Mouse (Mus musculus) embryonic facial prominence, embryonic 12.5 days (tissue): ENCODE results near the gene Slc22a15. TPM values are rescaled to one million over a fixed set of nuclear protein-coding genes. Genes with fewer than 3 reads are reported as not detected.

Experiments
- ATAC-seq: fragments of 200-750 bp; cut with Nextera tagmentation; 2 replicates; pipeline ENCODE4 v1.8.0; 2017; ENCODE audit not compliant: insufficient number of reproducible peaks, insufficient read depth, low FRiP score, low TSS enrichment
- H3K27ac ChIP-seq: fragments of 300-500 bp; sonication (generic); 2 replicates; pipeline ENCODE4 v1.5.1; 2016; ENCODE audit warnings: mild to moderate bottlenecking
- H3K27me3 ChIP-seq: fragments of 300-500 bp; sonication (generic); 2 replicates; pipeline ENCODE4 v1.6.1; 2016; ENCODE audit warnings: mild to moderate bottlenecking, moderate library complexity
- H3K36me3 ChIP-seq: fragments of 300-500 bp; sonication (generic); 2 replicates; pipeline ENCODE4 v1.6.1; 2016; ENCODE audit warnings: mild to moderate bottlenecking
- H3K4me1 ChIP-seq: fragments of 300-500 bp; sonication (generic); 2 replicates; pipeline ENCODE4 v1.6.1; 2016
- H3K4me2 ChIP-seq: fragments of 300-500 bp; sonication (generic); replicated peaks from 2 replicates; pipeline ENCODE4 v1.6.1; 2016; ENCODE audit warnings: mild to moderate bottlenecking, moderate library complexity
- H3K4me3 ChIP-seq: fragments of 300-500 bp; sonication (generic); 2 replicates; pipeline ENCODE4 v1.5.1; 2016; ENCODE audit warnings: mild to moderate bottlenecking
- H3K9ac ChIP-seq: fragments of 300-500 bp; sonication (generic); 2 replicates; pipeline ENCODE4 v1.6.1; 2016; ENCODE audit warnings: mild to moderate bottlenecking, moderate library complexity
- H3K9me3 ChIP-seq: fragments of 300-500 bp; sonication (generic); 2 replicates; pipeline ENCODE4 v1.6.1; 2016; ENCODE audit warnings: mild to moderate bottlenecking, moderate library complexity
- WGBS: fragments of 180-500 bp; shearing (Covaris S2); methylation state at CpG from one replicate; pipeline ENCODE4 v1.1.7; 2016; 5-methylcytosine and 5-hydroxymethylcytosine counted together
- polyA plus RNA-seq: library from polyadenylated mRNA; unstranded; fragments of >200 nt; fragmentation: Nextera tagmentation; extraction: Ambion mirVana; gene quantifications from 2 replicates; pipeline ENCODE4 v1.2.1, GENCODE M21; 2016

Gene Slc22a15
- polyA plus RNA-seq, 1 experiment from 2014 or later: 6.3 TPM

DNA sequence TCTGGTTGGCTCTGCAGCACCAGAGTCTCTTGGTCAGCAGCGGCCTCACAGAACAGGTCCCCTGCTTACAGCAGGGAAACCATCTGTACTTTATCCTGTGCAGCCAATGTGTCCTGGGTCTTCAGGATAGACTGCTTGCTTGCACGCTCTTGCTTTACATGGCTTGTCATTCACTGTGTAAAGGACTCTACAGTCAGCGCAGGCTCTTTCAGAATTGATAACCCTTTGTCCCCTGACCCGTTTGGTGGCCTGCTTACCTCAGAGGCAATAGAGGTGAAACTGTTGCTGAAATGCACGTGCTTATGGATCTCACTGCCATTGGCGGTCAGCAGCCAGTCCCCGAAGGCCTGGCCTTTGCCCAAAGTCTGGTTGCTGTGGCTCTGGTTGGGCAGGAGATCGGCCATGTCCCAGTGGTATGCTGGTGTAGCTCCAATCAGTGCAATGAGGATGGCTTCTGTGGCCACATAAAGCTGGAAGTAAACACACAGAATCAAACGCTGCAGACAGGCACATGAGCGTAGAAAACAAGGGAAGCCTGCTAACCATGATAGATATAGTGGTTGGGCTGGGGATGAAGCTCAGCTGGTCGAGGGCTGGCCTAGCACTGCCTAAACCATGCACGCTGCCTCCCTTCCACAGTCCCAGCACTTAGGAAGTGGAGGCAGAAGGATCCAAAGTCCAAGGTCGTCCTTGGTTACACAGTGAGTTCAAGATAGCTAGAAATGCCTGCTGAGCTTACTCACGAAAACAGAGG, 9.0 kb downstream of the Slc22a15 start:
- no peak overlapping the region; the same call in 1 of the 2 replicates for H3K9ac ChIP-seq
- no peaks in the 10 kb centered on the region for H3K27me3 ChIP-seq
- no peak overlapping the region for H3K27ac ChIP-seq
- WGBS: 86% methylated on average over 14 of the region's 14 CpGs
- H3K4me3 ChIP-seq: no peak overlapping the region
- no peak for ATAC-seq
- H3K36me3 ChIP-seq: peaks cover 7% of the 10 kb centered on the region; the same call in 1 of the 2 replicates
- no peaks in the 10 kb centered on the region for H3K9me3 ChIP-seq
- 0 out of 2 replicates have a peak, but pooled peaks cover 3% of the 10 kb centered on the region for H3K4me1 ChIP-seq
- H3K4me2 ChIP-seq: no peak overlapping the region

DNA sequence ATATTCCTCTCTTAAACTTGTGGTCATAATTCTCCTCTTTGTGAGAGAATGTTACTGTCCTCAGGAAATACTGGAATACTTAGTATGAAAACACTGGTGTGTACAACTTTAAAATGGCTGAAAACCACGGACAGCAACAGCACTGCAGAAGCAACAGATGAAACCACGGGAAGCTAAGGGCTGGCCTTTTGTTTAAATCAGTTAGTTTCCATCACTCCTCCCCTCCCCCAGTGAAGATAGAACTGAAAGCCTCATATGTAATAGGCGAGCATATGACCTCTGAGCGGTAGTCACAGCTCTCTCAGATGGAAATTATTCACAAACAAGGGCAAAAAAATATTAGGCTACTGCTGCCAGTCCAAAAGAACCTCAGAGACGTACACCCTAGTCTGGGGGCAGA, 10.0 kb downstream of the Slc22a15 start:
- no peak overlapping the region for H3K4me3 ChIP-seq
- no peaks in the 10 kb centered on the region for H3K27me3 ChIP-seq
- H3K36me3 ChIP-seq: peaks cover 7% of the 10 kb centered on the region; the same call in 1 of the 2 replicates
- 85% methylated on average over 5 of the region's 5 CpGs for WGBS
- H3K4me2 ChIP-seq: no peak overlapping the region
- ATAC-seq: no peak
- no peak overlapping the region for H3K27ac ChIP-seq
- no peak overlapping the region for H3K9ac ChIP-seq
- no peaks in the 10 kb centered on the region for H3K9me3 ChIP-seq
- H3K4me1 ChIP-seq: 0 out of 2 replicates have a peak, but pooled peaks cover 3% of the 10 kb centered on the region

DNA sequence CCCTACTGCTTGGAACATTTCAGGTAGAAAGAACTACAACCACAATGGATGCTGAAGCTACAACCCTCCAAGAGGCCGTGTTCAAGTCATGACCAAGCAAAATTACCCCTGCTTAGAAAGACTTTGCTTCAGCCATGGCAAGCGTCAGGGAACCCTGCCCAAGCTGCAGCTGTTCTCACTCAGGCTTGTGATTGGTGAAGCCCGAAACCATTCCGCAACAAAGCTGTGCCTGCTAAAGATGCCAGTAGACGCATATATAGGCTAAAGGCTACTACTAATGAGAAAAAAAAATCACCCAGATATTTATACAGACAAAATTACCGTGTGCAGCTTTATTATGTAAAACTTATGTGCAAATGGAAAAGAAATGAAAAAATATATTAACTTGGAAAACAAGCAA, 12.2 kb downstream of the Slc22a15 start:
- 79% methylated on average over 6 of the region's 6 CpGs for WGBS
- ATAC-seq: no peak

DNA sequence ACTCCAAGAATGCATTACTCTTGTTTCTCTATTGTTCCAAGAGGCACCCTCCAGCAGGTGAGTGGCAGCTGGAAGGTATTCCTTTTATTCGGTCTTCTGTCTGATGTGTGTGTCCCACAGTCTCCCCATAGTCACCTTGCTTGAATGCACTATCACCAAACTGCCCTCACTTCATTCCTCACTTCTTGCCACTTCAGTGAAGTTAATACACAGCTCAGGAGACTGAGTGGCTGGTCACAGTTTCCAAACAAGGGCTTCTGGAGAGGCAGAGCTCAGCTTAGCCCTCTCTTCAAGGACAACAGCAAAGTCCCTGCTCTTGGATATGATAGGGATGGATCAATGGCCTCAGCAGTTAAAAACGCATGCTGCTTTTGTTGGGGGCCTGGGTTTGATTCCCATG, 17.2 kb downstream of the Slc22a15 start:
- Histone ChIP-seq H3K9ac (no peak overlapping the region), H3K4me2 (no peak overlapping the region), H3K27me3 (no peaks in the 10 kb centered on the region), H3K36me3 (0 out of 2 replicates have a peak, but pooled peaks cover 2% of the 10 kb centered on the region), H3K4me1 (0 out of 2 replicates have a peak, but pooled peaks cover 3% of the 10 kb centered on the region), H3K9me3 (no peaks in the 10 kb centered on the region), H3K4me3 (no peak overlapping the region), H3K27ac (no peak overlapping the region)
- WGBS: 48% methylated on average over 2 of the region's 2 CpGs
- ATAC-seq: no peak

More for the DNA sequence above, 12.2 kb downstream of the Slc22a15 start:
- Histone ChIP-seq H3K4me1 (no peaks in the 10 kb centered on the region), H3K27me3 (no peaks in the 10 kb centered on the region), H3K4me2 (no peak overlapping the region), H3K9ac (no peak overlapping the region), H3K27ac (no peak overlapping the region), H3K4me3 (no peak overlapping the region), H3K36me3 (peaks cover 10% of the 10 kb centered on the region; the same call in 1 of the 2 replicates), H3K9me3 (no peaks in the 10 kb centered on the region)

DNA sequence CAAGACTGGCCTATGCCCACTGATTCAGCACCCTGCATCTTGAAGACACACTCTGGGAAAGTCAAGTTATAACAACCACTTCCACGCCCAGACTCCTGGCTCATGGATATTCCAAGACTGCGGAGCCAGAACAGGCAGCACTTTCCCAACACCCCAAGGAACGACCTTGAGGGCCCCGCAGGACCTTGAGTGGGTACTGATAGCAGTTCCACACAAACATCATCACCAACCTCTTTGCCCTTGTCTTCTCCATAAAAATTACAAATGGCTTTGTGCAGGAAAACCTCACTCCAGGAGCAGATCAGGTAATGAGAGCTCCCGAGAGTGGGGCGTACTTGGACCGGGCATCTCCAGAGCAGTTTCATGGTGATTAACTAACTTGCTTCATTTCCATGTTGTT, 19.5 kb downstream of the Slc22a15 start:
- no peak overlapping the region for H3K27ac ChIP-seq
- H3K36me3 ChIP-seq: 0 out of 2 replicates have a peak, but pooled peaks cover 2% of the 10 kb centered on the region
- H3K4me2 ChIP-seq: no peak overlapping the region
- H3K27me3 ChIP-seq: no peaks in the 10 kb centered on the region
- H3K4me3 ChIP-seq: no peak overlapping the region
- H3K4me1 ChIP-seq: 0 out of 2 replicates have a peak, but pooled peaks cover 3% of the 10 kb centered on the region
- no peak overlapping the region for H3K9ac ChIP-seq
- 87% methylated on average over 7 of the region's 7 CpGs for WGBS
- no peaks in the 10 kb centered on the region for H3K9me3 ChIP-seq
- ATAC-seq: no peak

DNA sequence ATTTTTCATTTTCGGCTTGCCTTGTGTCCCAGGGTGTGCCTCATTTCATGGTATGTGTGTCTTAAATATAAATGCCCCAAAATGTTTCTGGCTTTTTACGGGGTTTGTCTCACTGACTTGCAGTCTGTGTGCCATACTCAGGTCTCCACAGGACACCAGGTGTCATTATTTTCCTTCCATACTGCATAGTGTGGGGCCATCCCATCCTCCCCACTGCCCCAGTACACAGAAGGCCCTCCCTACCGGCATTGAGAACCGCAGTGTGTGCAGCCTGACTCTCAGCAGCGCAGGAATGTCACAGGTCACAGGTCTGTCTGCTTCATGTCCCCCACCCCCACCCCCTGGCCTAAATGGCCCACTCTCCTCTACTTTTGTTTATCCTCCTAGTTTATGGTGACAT, 21.2 kb downstream of the Slc22a15 start:
- Histone ChIP-seq H3K27me3 (no peaks in the 10 kb centered on the region), H3K9ac (no peak overlapping the region), H3K36me3 (no peaks in the 10 kb centered on the region), H3K9me3 (no peaks in the 10 kb centered on the region), H3K4me2 (no peak overlapping the region), H3K4me1 (0 out of 2 replicates have a peak, but pooled peaks cover 3% of the 10 kb centered on the region), H3K27ac (no peak overlapping the region), H3K4me3 (no peak overlapping the region)
- ATAC-seq: peak; percentile 56; the same call in 1 of the 2 replicates
- 58% methylated on average over 5 of the region's 5 CpGs for WGBS

DNA sequence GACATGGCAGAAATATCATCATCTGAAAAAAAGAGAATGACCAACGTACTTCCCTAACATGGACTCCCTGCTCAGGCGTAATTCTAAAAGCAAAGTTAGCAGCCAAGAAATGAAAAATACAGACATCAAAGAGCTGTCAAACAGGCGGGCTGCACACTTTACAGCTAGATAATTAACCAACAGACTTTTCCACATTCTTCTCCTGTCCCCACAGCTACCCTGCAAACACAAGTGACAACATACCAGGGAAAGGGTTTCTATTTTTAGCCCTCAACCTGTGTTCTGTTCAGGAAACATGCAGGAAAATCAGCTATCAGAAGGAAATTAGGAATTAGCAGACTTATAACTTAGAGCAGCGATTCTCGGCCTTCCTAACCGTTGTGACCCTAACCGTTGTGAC, 21.9 kb downstream of the Slc22a15 start:
- Histone ChIP-seq H3K9ac (no peak overlapping the region), H3K27ac (no peak overlapping the region), H3K27me3 (no peaks in the 10 kb centered on the region), H3K4me3 (no peak overlapping the region), H3K36me3 (no peaks in the 10 kb centered on the region), H3K4me2 (no peak overlapping the region), H3K4me1 (0 out of 2 replicates have a peak, but pooled peaks cover 3% of the 10 kb centered on the region), H3K9me3 (no peaks in the 10 kb centered on the region)
- 48% methylated on average over 7 of the region's 7 CpGs for WGBS
- no peak for ATAC-seq

DNA sequence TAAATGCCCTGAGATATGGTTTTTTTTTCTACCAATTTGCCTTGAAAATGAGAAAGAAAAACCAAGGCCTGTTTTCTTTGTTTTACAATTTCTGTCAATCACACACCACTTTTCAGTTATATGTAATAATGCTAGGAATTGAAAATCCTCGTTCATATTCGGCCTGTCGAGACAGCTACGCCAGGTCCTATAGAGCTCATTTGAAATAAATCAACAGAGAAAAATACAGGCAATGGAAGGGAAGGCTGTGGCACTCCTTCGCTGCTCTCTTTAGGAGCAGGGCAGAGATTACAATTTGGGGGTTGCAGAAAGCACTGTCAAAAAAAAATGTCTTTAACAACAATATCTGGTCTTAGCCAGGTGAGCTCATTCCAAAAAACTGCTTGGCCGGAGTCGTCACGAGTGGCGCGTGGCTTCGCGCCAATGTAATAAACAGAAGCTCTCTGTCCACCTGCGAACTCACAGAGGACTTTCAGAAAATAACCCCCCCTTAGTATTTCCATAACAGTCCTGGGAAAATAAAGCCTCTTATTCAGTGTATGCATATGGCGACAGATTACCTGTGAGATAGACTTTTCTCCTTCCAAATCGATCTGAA, 26.8 kb downstream of the Slc22a15 start:
- Histone ChIP-seq H3K27me3 (no peaks in the 10 kb centered on the region), H3K9me3 (no peaks in the 10 kb centered on the region), H3K27ac (no peak overlapping the region), H3K4me3 (no peak overlapping the region), H3K4me1 (no peaks in the 10 kb centered on the region), H3K36me3 (no peaks in the 10 kb centered on the region), H3K9ac (no peak overlapping the region), H3K4me2 (no peak overlapping the region)
- no peak for ATAC-seq
- 88% methylated on average over 15 of the region's 15 CpGs for WGBS

DNA sequence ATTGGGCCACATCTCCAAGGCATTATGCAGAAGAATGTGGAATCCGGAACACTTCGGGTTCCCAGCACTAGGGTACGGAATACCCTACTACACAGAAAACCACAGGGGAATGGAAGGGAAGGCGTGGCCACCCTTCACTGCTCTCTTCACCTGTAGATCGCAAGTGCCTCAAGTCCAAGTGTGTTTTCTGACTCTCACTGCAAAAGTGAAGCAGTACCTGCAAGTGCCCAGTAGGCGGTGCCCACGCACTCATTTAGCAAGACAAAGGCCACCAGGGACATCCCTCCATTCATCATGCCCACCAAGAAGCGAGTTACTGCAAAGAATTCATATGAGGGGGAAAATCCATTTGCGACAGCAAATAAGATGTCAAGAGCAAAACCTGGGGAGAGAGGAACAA, 27.4 kb downstream of the Slc22a15 start:
- H3K4me2 ChIP-seq: no peak overlapping the region
- H3K27ac ChIP-seq: no peak overlapping the region
- H3K9me3 ChIP-seq: no peaks in the 10 kb centered on the region
- H3K27me3 ChIP-seq: no peaks in the 10 kb centered on the region
- H3K4me3 ChIP-seq: no peak overlapping the region
- H3K9ac ChIP-seq: no peak overlapping the region
- 23% methylated on average over 9 of the region's 9 CpGs for WGBS
- no peak for ATAC-seq
- no peaks in the 10 kb centered on the region for H3K4me1 ChIP-seq
- H3K36me3 ChIP-seq: no peaks in the 10 kb centered on the region

DNA sequence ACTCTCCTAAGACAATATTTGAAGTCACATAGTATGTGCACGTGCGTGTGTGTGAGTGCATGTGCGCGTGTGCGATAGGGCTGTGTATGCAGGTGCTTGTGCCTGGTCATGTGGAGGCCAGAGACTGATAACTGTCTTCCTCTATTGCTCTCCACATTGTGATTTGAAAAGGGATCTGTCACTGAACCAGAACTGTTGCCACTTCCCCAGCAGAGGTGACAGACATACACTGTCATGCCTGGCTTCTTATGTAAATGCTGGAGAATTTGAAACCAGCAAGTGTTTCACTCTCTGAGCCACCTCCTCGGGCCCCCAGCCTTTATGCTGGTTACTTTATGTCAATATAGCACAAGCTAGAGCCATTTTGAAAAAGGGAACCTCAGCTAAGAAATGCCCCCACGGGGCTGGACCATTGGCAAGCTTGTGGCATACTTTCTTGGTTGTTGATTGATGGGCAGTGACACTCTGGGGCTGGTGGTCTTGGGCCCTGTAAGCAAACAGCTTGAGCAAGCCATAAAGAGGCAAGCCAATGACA, 28.8 kb downstream of the Slc22a15 start:
- Histone ChIP-seq H3K4me2 (no peak overlapping the region), H3K9ac (no peak overlapping the region)
- WGBS: 82% methylated on average over 7 of the region's 7 CpGs

DNA sequence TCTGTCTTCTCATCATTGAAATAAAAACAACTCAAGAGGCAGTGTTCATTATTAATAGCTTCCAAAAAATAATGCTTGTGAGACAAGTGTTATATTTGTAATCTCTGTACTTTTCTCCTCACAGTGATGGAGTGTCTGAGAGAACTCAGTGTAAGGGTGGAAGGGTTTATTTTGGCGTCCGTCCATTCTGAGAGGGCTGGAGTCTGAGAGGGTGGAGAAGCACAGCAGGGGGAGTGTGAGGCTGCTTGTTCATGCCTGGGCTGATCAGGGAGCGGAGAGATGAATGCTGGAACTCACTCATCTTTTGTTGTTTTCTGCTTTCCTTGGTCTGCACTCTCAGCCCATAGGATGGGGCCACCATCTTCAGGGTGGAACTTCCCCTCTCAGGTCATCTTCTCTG, 38.7 kb downstream of the Slc22a15 start:
- H3K27me3 ChIP-seq: no peaks in the 10 kb centered on the region
- peaks cover 3% of the 10 kb centered on the region; the same call in 1 of the 2 replicates for H3K4me1 ChIP-seq
- ATAC-seq: peak; percentile 41; the same call in 1 of the 2 replicates
- H3K9ac ChIP-seq: no peak overlapping the region
- H3K9me3 ChIP-seq: no peaks in the 10 kb centered on the region
- no peak overlapping the region for H3K27ac ChIP-seq
- 57% methylated on average over 3 of the region's 3 CpGs for WGBS
- H3K4me3 ChIP-seq: no peak overlapping the region
- H3K4me2 ChIP-seq: no peak overlapping the region
- no peaks in the 10 kb centered on the region for H3K36me3 ChIP-seq

More for the DNA sequence above, 28.8 kb downstream of the Slc22a15 start:
- Histone ChIP-seq H3K4me3 (no peak overlapping the region), H3K9me3 (no peaks in the 10 kb centered on the region), H3K4me1 (no peaks in the 10 kb centered on the region), H3K36me3 (no peaks in the 10 kb centered on the region), H3K27me3 (no peaks in the 10 kb centered on the region), H3K27ac (no peak overlapping the region)
- no peak for ATAC-seq
